Mouse (Mus musculus) heart, postnatal 0 days (tissue): Measurements from ENCODE around the gene Npas3.

Experiments
- CTCF ChIP-seq: IDR thresholded peaks from 2 replicates; pipeline ENCODE4 v1.5.1; 2016; ENCODE audit warnings: antibody characterized with exemption, control low read depth, low read depth
- EP300 ChIP-seq: IDR thresholded peaks from 2 replicates; pipeline ENCODE4 v1.6.1; 2016; ENCODE audit warnings: antibody characterized with exemption, low read depth

- TF ChIP-seq CTCF (no peak), EP300 (no peak)
Observed at GRCm38 (mm10) chr12:53757631-53758030, 509.2 kb downstream of the Npas3 start.
